In genomic region chr2:37519286-37519640, GRCm38 (mm10) we compare ENCODE assay signal across 22 mouse cellular contexts. TPM values are rescaled to one million over a fixed set of nuclear protein-coding genes. Genes with fewer than 3 reads are reported as not detected.
DNase-seq lines count a peak whose midpoint lies in the region; ATAC-seq and TF ChIP-seq lines count a peak whose summit lies in the region.
"Had no signal": no experiment of that assay in that cellular context is flagged by ENCODE, and none has a peak within 500 bp of the region (broad histone marks: within the 10 kb centered on the region; RNA-seq: fewer than 3 reads in every experiment).

No protein-coding gene starts in this region.

- H3K27me3 ChIP-seq in forebrain, embryonic 13.5 days: no peaks in the 10 kb centered on the region
- no peaks in the 10 kb centered on the region for H3K27me3 ChIP-seq in forebrain, embryonic 12.5 days
- H3K27me3 ChIP-seq in neural tube, embryonic 13.5 days: no peaks in the 10 kb centered on the region
- H3K27me3 ChIP-seq in stomach, embryonic 16.5 days (ENCODE audit: control insufficient read depth, insufficient read depth, low read length): no peaks in the 10 kb centered on the region
- H3K27me3 ChIP-seq: limb, embryonic 12.5 days; liver, embryonic 12.5 days had no signal

- H3K27ac ChIP-seq in forebrain, embryonic 13.5 days: no peak overlapping the region
- no peak overlapping the region for H3K27ac ChIP-seq in forebrain, embryonic 12.5 days
- H3K27ac ChIP-seq in left cerebral cortex, adult 2 months: peak overlapping the region; percentile 28; the same call in 1 of the 2 replicates
- H3K27ac ChIP-seq in neural tube, embryonic 13.5 days (replicated peaks): no peak overlapping the region
- H3K27ac ChIP-seq in stomach, embryonic 16.5 days (ENCODE audit: low read length): no peak overlapping the region
- H3K27ac ChIP-seq: limb, embryonic 12.5 days; liver, embryonic 12.5 days had no signal

- no peaks in the 10 kb centered on the region for H3K9me3 ChIP-seq in forebrain, embryonic 13.5 days (replicated peaks)
- no peaks in the 10 kb centered on the region for H3K9me3 ChIP-seq in forebrain, embryonic 12.5 days
- H3K9me3 ChIP-seq in neural tube, embryonic 13.5 days: no peaks in the 10 kb centered on the region
- H3K9me3 ChIP-seq in stomach, embryonic 16.5 days (replicated peaks; ENCODE audit: control insufficient read depth, low read length): no peaks in the 10 kb centered on the region
- H3K9me3 ChIP-seq: limb, embryonic 12.5 days; liver, embryonic 12.5 days had no signal

- H3K4me2 ChIP-seq in forebrain, embryonic 13.5 days: peak overlapping the region; percentile 57; the same call in 1 of the 2 replicates
- no peak overlapping the region for H3K4me2 ChIP-seq in forebrain, embryonic 12.5 days
- peak overlapping the region; percentile 60 for H3K4me2 ChIP-seq in neural tube, embryonic 13.5 days
- no peak overlapping the region for H3K4me2 ChIP-seq in stomach, embryonic 16.5 days (ENCODE audit: low read depth, low read length)
- H3K4me2 ChIP-seq: heart, embryonic 11.5 days; limb, embryonic 12.5 days; liver, embryonic 12.5 days had no signal

- TF ChIP-seq CTCF in left cerebral cortex, adult 2 months (IDR thresholded peaks at IDR 0.05): no peak

- 89% methylated on average over 1 of the region's 1 CpGs for WGBS in forebrain, embryonic 13.5 days
- WGBS in forebrain, embryonic 12.5 days: 86% methylated on average over 1 of the region's 1 CpGs
- 82% methylated on average over 1 of the region's 1 CpGs for WGBS in neural tube, embryonic 13.5 days
- 53% methylated on average over 1 of the region's 1 CpGs for WGBS in stomach, embryonic 16.5 days

- H3K4me3 ChIP-seq in forebrain, embryonic 13.5 days: no peak overlapping the region
- H3K4me3 ChIP-seq in forebrain, embryonic 12.5 days (replicated peaks): no peak overlapping the region
- no peak overlapping the region for H3K4me3 ChIP-seq in left cerebral cortex, adult 2 months
- H3K4me3 ChIP-seq in neural tube, embryonic 13.5 days: peak overlapping the region; percentile 2; the same call in 1 of the 2 replicates
- no peak overlapping the region for H3K4me3 ChIP-seq in stomach, embryonic 16.5 days (replicated peaks; ENCODE audit: low read length)
- H3K4me3 ChIP-seq: limb, embryonic 12.5 days; liver, embryonic 12.5 days; myocyte had no signal

- peaks cover 33% of the 10 kb centered on the region for H3K4me1 ChIP-seq in forebrain, embryonic 13.5 days
- peaks cover 17% of the 10 kb centered on the region for H3K4me1 ChIP-seq in forebrain, embryonic 12.5 days
- peaks cover 43% of the 10 kb centered on the region for H3K4me1 ChIP-seq in neural tube, embryonic 13.5 days (replicated peaks)
- H3K4me1 ChIP-seq in stomach, embryonic 16.5 days (ENCODE audit: control insufficient read depth, insufficient read depth, low read length): peaks cover 7% of the 10 kb centered on the region; the same call in 1 of the 2 replicates

- H3K9ac ChIP-seq in forebrain, embryonic 13.5 days: no peak overlapping the region
- no peak overlapping the region for H3K9ac ChIP-seq in forebrain, embryonic 12.5 days
- H3K9ac ChIP-seq in neural tube, embryonic 13.5 days: no peak overlapping the region
- no peak overlapping the region for H3K9ac ChIP-seq in stomach, embryonic 16.5 days (ENCODE audit: low read length)
- H3K9ac ChIP-seq: limb, embryonic 12.5 days; liver, embryonic 12.5 days had no signal

- DNase-seq in left cerebral cortex, adult 2 months (ENCODE audit: extremely low spot score in 1 of 2, low spot score in 2 of 2): no peak
- no peak for DNase-seq in left cerebral cortex, postnatal 10 days (ENCODE audit: extremely low spot score in 1 of 2, low spot score in 2 of 2)
- DNase-seq in neural tube, embryonic 10.5 days (ENCODE audit: extremely low spot score, low spot score): no peak
- DNase-seq in adrenal gland, postnatal 36 days: no peak
- DNase-seq: adrenal gland, adult 2 months; cerebellum, adult 9-11 months; heart, postnatal 14 days; kidney, postnatal 36 days; layer of hippocampus, adult 9-11 months; lung, postnatal 36 days; retina, postnatal 1 day; right cerebral cortex, postnatal 4 days; thymus, postnatal 36 days had no signal

- peaks cover 22% of the 10 kb centered on the region; the same call in 1 of the 2 replicates for H3K36me3 ChIP-seq in forebrain, embryonic 13.5 days (ENCODE audit: poor library complexity, severe bottlenecking)
- H3K36me3 ChIP-seq in forebrain, embryonic 12.5 days (replicated peaks): peaks cover 10% of the 10 kb centered on the region
- H3K36me3 ChIP-seq in neural tube, embryonic 13.5 days: no peaks in the 10 kb centered on the region
- no peaks in the 10 kb centered on the region for H3K36me3 ChIP-seq in stomach, embryonic 16.5 days (ENCODE audit: control insufficient read depth, insufficient read depth, low read length)

- no peak for ATAC-seq in forebrain, embryonic 13.5 days
- ATAC-seq in forebrain, embryonic 12.5 days (ENCODE audit: low FRiP score): no peak
- ATAC-seq in neural tube, embryonic 13.5 days (ENCODE audit: low read depth): no peak
- ATAC-seq in stomach, embryonic 16.5 days (ENCODE audit: insufficient read depth, low FRiP score): peak; percentile 68
- ATAC-seq: inflammation-experienced regulatory T-cells, adult 6 months; liver, embryonic 12.5 days had no signal

- intact Hi-C loops in left cerebral cortex, adult 2 months (cut with DNase I): no loop called here
- intact Hi-C loops in left cerebral cortex, postnatal 10 days (cut with DNase I): loop anchor here (5.0 kb wide), 1 partner anchor 253 kb away; no protein-coding TSS in a partner anchor

RNA-seq across cellular contexts. Expression of gene Gpr21, which starts 3.1 kb away (rescaled TPM):
- polyA plus RNA-seq in forebrain, embryonic 13.5 days (2015; fragmentation: Nextera tagmentation; extraction: Ambion mirVana): 8.7 and 11.7 TPM in 2 replicates
- polyA plus RNA-seq in forebrain, embryonic 12.5 days (2016; fragmentation: Nextera tagmentation; extraction: Ambion mirVana): 5.2 and 6.8 TPM in 2 replicates
- total RNA-seq in left cerebral cortex, adult 2 months (2021): 1 to 10 TPM; 5.6 to 5.7 TPM
- 10 to 100 TPM; 13.8 to 15.7 TPM for total RNA-seq in left cerebral cortex, postnatal 10 days (2021)
- 10.9 and 13.2 TPM in 2 replicates for polyA plus RNA-seq in neural tube, embryonic 13.5 days (2015; fragmentation: Nextera tagmentation; extraction: Ambion mirVana)
- 1.0 and 1.4 TPM in 2 replicates for polyA plus RNA-seq in stomach, embryonic 16.5 days (2015; fragmentation: Nextera tagmentation; extraction: Ambion mirVana)
- 1 to 10 TPM in 1 of 2 experiments, under 1 TPM in 1; 0.95 to 2.7 TPM for total RNA-seq in adrenal gland, postnatal 36 days (2021)

Comparison
In these comparisons a context has a peak if more than half of its experiments do, and no peak if none do; other contexts are left out.
1. H3K4me2 ChIP-seq: peak in forebrain, embryonic 13.5 days (single experiment) and neural tube, embryonic 13.5 days (single experiment); none in forebrain, embryonic 12.5 days (single experiment) and stomach, embryonic 16.5 days (single experiment).